25 mouse cellular contexts compared by ENCODE assay signal in genomic region chr17:78654841-78655240, GRCm38 (mm10).
DNase-seq lines count a peak whose midpoint lies in the region; ATAC-seq and TF ChIP-seq lines count a peak whose summit lies in the region.
"Had no signal": no experiment of that assay in that cellular context is flagged by ENCODE, and none has a peak within 500 bp of the region (broad histone marks: within the 10 kb centered on the region; RNA-seq: fewer than 3 reads in every experiment).

No protein-coding gene starts in this region.

- peaks cover 70% of the 10 kb centered on the region for H3K36me3 ChIP-seq in embryonic facial prominence, embryonic 14.5 days (ENCODE audit: control insufficient read depth, insufficient read depth, low read length)
- H3K36me3 ChIP-seq in embryonic facial prominence, embryonic 10.5 days (replicated peaks) = peaks cover 69% of the 10 kb centered on the region
- peaks cover 76% of the 10 kb centered on the region for H3K36me3 ChIP-seq in kidney, embryonic 15.5 days
- peaks cover 17% of the 10 kb centered on the region for H3K36me3 ChIP-seq in stomach, embryonic 16.5 days (ENCODE audit: control insufficient read depth, insufficient read depth, low read length)
- peaks cover 16% of the 10 kb centered on the region for H3K36me3 ChIP-seq in stomach, postnatal 0 days (ENCODE audit: control insufficient read depth, insufficient read depth, low read length)
- H3K36me3 ChIP-seq in splenic B cell, adult 2 months (ENCODE audit: control insufficient read depth, insufficient read depth, low read length, poor library complexity, severe bottlenecking) = peaks cover 11% of the 10 kb centered on the region
- H3K36me3 ChIP-seq in hindbrain, embryonic 14.5 days (replicated peaks; ENCODE audit: control insufficient read depth, insufficient read depth) = peaks cover 69% of the 10 kb centered on the region

- TF ChIP-seq EP300 in stomach, postnatal 0 days (optimal IDR thresholded peaks at IDR 0.05) = no peak

- H3K9me3 ChIP-seq in embryonic facial prominence, embryonic 14.5 days (ENCODE audit: control insufficient read depth, low read length) = 0 out of 2 replicates have a peak, but pooled peaks cover 2% of the 10 kb centered on the region
- peaks cover 2% of the 10 kb centered on the region; the same call in 1 of the 2 replicates for H3K9me3 ChIP-seq in embryonic facial prominence, embryonic 10.5 days
- no peaks in the 10 kb centered on the region for H3K9me3 ChIP-seq in kidney, embryonic 15.5 days (replicated peaks)
- H3K9me3 ChIP-seq in stomach, embryonic 16.5 days (replicated peaks; ENCODE audit: control insufficient read depth, low read length) = peaks cover 2% of the 10 kb centered on the region; the same call in 1 of the 2 replicates
- H3K9me3 ChIP-seq in stomach, postnatal 0 days (ENCODE audit: control insufficient read depth, low read length) = no peaks in the 10 kb centered on the region
- peaks cover 1% of the 10 kb centered on the region; the same call in 1 of the 2 replicates for H3K9me3 ChIP-seq in hindbrain, embryonic 14.5 days (ENCODE audit: control insufficient read depth, low read length)

- ATAC-seq in embryonic facial prominence, embryonic 14.5 days (ENCODE audit: low read depth) = no peak
- ATAC-seq in kidney, embryonic 15.5 days (replicated peaks; ENCODE audit: low FRiP score) = peak; percentile 69; the same call in 1 of the 2 replicates
- no peak for ATAC-seq in stomach, embryonic 16.5 days (ENCODE audit: insufficient read depth, low FRiP score)
- no peak for ATAC-seq in stomach, postnatal 0 days (ENCODE audit: low FRiP score, low TSS enrichment)
- ATAC-seq in hindbrain, embryonic 14.5 days (ENCODE audit: low FRiP score) = no peak
- ATAC-seq: forebrain, embryonic 14.5 days; forebrain, postnatal 0 days; hindbrain, embryonic 16.5 days had no signal

- no peak overlapping the region for H3K27ac ChIP-seq in embryonic facial prominence, embryonic 14.5 days (replicated peaks; ENCODE audit: low read depth, low read length)
- H3K27ac ChIP-seq in embryonic facial prominence, embryonic 10.5 days (replicated peaks) = no peak overlapping the region
- H3K27ac ChIP-seq in kidney, embryonic 15.5 days = no peak overlapping the region
- peak overlapping the region; percentile 46; the same call in 1 of the 2 replicates for H3K27ac ChIP-seq in stomach, embryonic 16.5 days (ENCODE audit: low read length)
- no peak overlapping the region for H3K27ac ChIP-seq in stomach, postnatal 0 days (replicated peaks)
- H3K27ac ChIP-seq in hindbrain, embryonic 14.5 days = no peak overlapping the region
- H3K27ac ChIP-seq: embryonic facial prominence, embryonic 15.5 days; gastrocnemius, adult 2 months; hindbrain, embryonic 12.5 days had no signal

- no peaks in the 10 kb centered on the region for H3K4me1 ChIP-seq in embryonic facial prominence, embryonic 14.5 days (ENCODE audit: control insufficient read depth, insufficient read depth, low read length)
- no peaks in the 10 kb centered on the region for H3K4me1 ChIP-seq in embryonic facial prominence, embryonic 10.5 days
- no peaks in the 10 kb centered on the region for H3K4me1 ChIP-seq in kidney, embryonic 15.5 days
- H3K4me1 ChIP-seq in stomach, embryonic 16.5 days (ENCODE audit: control insufficient read depth, insufficient read depth, low read length) = no peaks in the 10 kb centered on the region
- no peaks in the 10 kb centered on the region for H3K4me1 ChIP-seq in stomach, postnatal 0 days (replicated peaks; ENCODE audit: control insufficient read depth, insufficient read depth)
- H3K4me1 ChIP-seq in hindbrain, embryonic 14.5 days (replicated peaks; ENCODE audit: control insufficient read depth, insufficient read depth, low read length) = no peaks in the 10 kb centered on the region
- H3K4me1 ChIP-seq: embryonic facial prominence, embryonic 15.5 days; hindbrain, embryonic 12.5 days had no signal

- WGBS in embryonic facial prominence, embryonic 14.5 days = 76% methylated on average over 10 of the region's 10 CpGs
- 79% methylated on average over 10 of the region's 10 CpGs for WGBS in embryonic facial prominence, embryonic 10.5 days
- 55% methylated on average over 10 of the region's 10 CpGs for WGBS in kidney, embryonic 15.5 days
- WGBS in stomach, embryonic 16.5 days = 80% methylated on average over 10 of the region's 10 CpGs
- 69% methylated on average over 10 of the region's 10 CpGs for WGBS in stomach, postnatal 0 days
- WGBS in hindbrain, embryonic 14.5 days = 80% methylated on average over 10 of the region's 10 CpGs

- H3K27me3 ChIP-seq in embryonic facial prominence, embryonic 14.5 days (replicated peaks; ENCODE audit: control insufficient read depth, insufficient read depth, low read length) = no peaks in the 10 kb centered on the region
- H3K27me3 ChIP-seq in embryonic facial prominence, embryonic 10.5 days (replicated peaks; ENCODE audit: low read depth, poor library complexity, severe bottlenecking) = no peaks in the 10 kb centered on the region
- no peaks in the 10 kb centered on the region for H3K27me3 ChIP-seq in kidney, embryonic 15.5 days
- H3K27me3 ChIP-seq in stomach, embryonic 16.5 days (ENCODE audit: control insufficient read depth, insufficient read depth, low read length) = no peaks in the 10 kb centered on the region
- H3K27me3 ChIP-seq in stomach, postnatal 0 days (ENCODE audit: control insufficient read depth, insufficient read depth, low read length) = no peaks in the 10 kb centered on the region
- H3K27me3 ChIP-seq in splenic B cell, adult 2 months (ENCODE audit: control insufficient read depth, insufficient read depth, low read length, poor library complexity, severe bottlenecking) = no peaks in the 10 kb centered on the region
- no peaks in the 10 kb centered on the region for H3K27me3 ChIP-seq in hindbrain, embryonic 14.5 days (ENCODE audit: control insufficient read depth, insufficient read depth, low read length)
- H3K27me3 ChIP-seq: embryonic facial prominence, embryonic 15.5 days; hindbrain, embryonic 12.5 days had no signal

- no peak overlapping the region for H3K9ac ChIP-seq in embryonic facial prominence, embryonic 14.5 days (ENCODE audit: low read depth, low read length)
- no peak overlapping the region for H3K9ac ChIP-seq in kidney, embryonic 15.5 days
- no peak overlapping the region for H3K9ac ChIP-seq in stomach, embryonic 16.5 days (ENCODE audit: low read length)
- H3K9ac ChIP-seq in stomach, postnatal 0 days (ENCODE audit: low read length) = no peak overlapping the region
- H3K9ac ChIP-seq in hindbrain, embryonic 14.5 days = no peak overlapping the region
- H3K9ac ChIP-seq: embryonic facial prominence, embryonic 15.5 days; forebrain, postnatal 0 days; hindbrain, embryonic 12.5 days had no signal

- H3K4me2 ChIP-seq in embryonic facial prominence, embryonic 14.5 days (ENCODE audit: low read depth, low read length) = no peak overlapping the region
- H3K4me2 ChIP-seq in kidney, embryonic 15.5 days = no peak overlapping the region
- H3K4me2 ChIP-seq in stomach, embryonic 16.5 days (ENCODE audit: low read depth, low read length) = no peak overlapping the region
- no peak overlapping the region for H3K4me2 ChIP-seq in stomach, postnatal 0 days (replicated peaks; ENCODE audit: low read depth)
- H3K4me2 ChIP-seq in hindbrain, embryonic 14.5 days (replicated peaks) = no peak overlapping the region
- H3K4me2 ChIP-seq: embryonic facial prominence, embryonic 15.5 days; heart, embryonic 11.5 days; hindbrain, embryonic 12.5 days had no signal

- DNase-seq in embryonic facial prominence, embryonic 14.5 days (ENCODE audit: low spot score) = peak; percentile 26
- no peak for DNase-seq in embryonic facial prominence, embryonic 10.5 days (ENCODE audit: low spot score)
- DNase-seq in kidney, postnatal 10 days = no peak
- no peak for DNase-seq in stomach, postnatal 0 days (ENCODE audit: low spot score)
- peak; percentile 36 for DNase-seq in splenic B cell, adult 2 months (ENCODE audit: low read depth, low spot score)
- no peak for DNase-seq in hindbrain, embryonic 14.5 days (ENCODE audit: low spot score)
- DNase-seq: adrenal gland, adult 2 months; adrenal gland, postnatal 14 days; B cell, adult 2 months; cerebellum, adult 11-12 months; cerebellum, adult 8-10 months; cerebellum, postnatal 10 days; cerebellum, postnatal 36 days; embryo, embryonic 11 days; forebrain, postnatal 0 days; gastrocnemius, adult 2 months; gastrocnemius, postnatal 14 days; heart, adult 11 months had no signal

- no peak for TF ChIP-seq CTCF in stomach, postnatal 0 days (IDR thresholded peaks at IDR 0.05; ENCODE audit: low read depth)

- no peak overlapping the region for H3K4me3 ChIP-seq in embryonic facial prominence, embryonic 14.5 days (ENCODE audit: low read depth, low read length)
- H3K4me3 ChIP-seq in embryonic facial prominence, embryonic 10.5 days = no peak overlapping the region
- H3K4me3 ChIP-seq in kidney, embryonic 15.5 days (replicated peaks) = no peak overlapping the region
- H3K4me3 ChIP-seq in stomach, embryonic 16.5 days (replicated peaks; ENCODE audit: low read length) = no peak overlapping the region
- H3K4me3 ChIP-seq in stomach, postnatal 0 days (ENCODE audit: low read depth, low read length) = no peak overlapping the region
- no peak overlapping the region for H3K4me3 ChIP-seq in hindbrain, embryonic 14.5 days (replicated peaks; ENCODE audit: low read length)
- H3K4me3 ChIP-seq: embryonic facial prominence, embryonic 15.5 days; gastrocnemius, adult 2 months; hindbrain, embryonic 12.5 days had no signal

Comparison
In these comparisons a context has a peak if more than half of its experiments do, and no peak if none do; other contexts are left out.
1. DNase-seq: peak in embryonic facial prominence, embryonic 14.5 days (single experiment) and splenic B cell, adult 2 months (single experiment); none in embryonic facial prominence, embryonic 10.5 days (single experiment), kidney, postnatal 10 days (single experiment), stomach, postnatal 0 days (single experiment) and hindbrain, embryonic 14.5 days (single experiment).